Mouse (Mus musculus) heart, postnatal 25 days (tissue): ENCODE measurements around the gene Rhod. TPM values are rescaled to one million over a fixed set of nuclear protein-coding genes. Genes with fewer than 3 reads are reported as not detected.
"Not testable (repeated sequence)": the region's sequence is repeated elsewhere in the genome, so short reads cannot be mapped to it uniquely, and the experiment has no call there.

ENCODE experiments used
- DNase-seq: peaks from one replicate; pipeline ENCODE4 v3.0.0; 2022; ENCODE audit warnings: low spot score
- intact Hi-C: fragments of 180-260 bp; cut with DNase I; formaldehyde crosslinking; loops from one replicate; pipeline ENCODE4 v1.15.1; 2025
- total RNA-seq, 2 experiments: library from RNA; stranded (reverse); gene quantifications; 2 replicates each; pipeline ENCODE4 v1.2.3; 2021

Gene Rhod
- total RNA-seq: 1 to 10 TPM; 4.6 to 6.4 TPM

- DNase-seq: no peak
- intact Hi-C loops: no loop called here
Observed at GRCm38 (mm10) chr19:4439161-4439801, at the start of gene Rhod. Gene Rhod (minus strand): TSS chr19:4439432.

DNA sequence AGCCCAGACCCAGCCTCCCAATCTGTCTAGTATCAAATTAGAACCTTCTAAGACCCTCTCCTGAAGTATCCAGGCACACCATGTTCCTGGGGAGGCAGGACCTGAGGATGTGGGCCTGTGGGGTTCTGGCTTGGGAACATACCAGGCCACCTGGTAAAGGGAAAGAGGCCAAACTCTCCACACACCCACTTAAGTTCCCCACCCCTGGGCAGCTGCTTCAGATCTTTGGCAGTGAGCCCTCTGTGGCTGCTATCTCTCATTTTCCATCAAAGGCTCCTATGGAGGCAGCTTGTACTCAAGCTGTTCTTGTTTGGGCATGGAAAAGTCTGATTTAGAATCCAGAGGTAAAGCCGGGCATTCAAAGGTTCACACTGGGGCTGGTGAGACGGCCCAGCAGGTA lies 48.6 kb upstream of the Rhod start:
- intact Hi-C loops: no loop called here
- DNase-seq: no peak

- intact Hi-C loops: no loop called here
- DNase-seq: no peak
Observed at GRCm38 (mm10) chr19:4485006-4485405, 45.8 kb upstream of the Rhod start.

DNA sequence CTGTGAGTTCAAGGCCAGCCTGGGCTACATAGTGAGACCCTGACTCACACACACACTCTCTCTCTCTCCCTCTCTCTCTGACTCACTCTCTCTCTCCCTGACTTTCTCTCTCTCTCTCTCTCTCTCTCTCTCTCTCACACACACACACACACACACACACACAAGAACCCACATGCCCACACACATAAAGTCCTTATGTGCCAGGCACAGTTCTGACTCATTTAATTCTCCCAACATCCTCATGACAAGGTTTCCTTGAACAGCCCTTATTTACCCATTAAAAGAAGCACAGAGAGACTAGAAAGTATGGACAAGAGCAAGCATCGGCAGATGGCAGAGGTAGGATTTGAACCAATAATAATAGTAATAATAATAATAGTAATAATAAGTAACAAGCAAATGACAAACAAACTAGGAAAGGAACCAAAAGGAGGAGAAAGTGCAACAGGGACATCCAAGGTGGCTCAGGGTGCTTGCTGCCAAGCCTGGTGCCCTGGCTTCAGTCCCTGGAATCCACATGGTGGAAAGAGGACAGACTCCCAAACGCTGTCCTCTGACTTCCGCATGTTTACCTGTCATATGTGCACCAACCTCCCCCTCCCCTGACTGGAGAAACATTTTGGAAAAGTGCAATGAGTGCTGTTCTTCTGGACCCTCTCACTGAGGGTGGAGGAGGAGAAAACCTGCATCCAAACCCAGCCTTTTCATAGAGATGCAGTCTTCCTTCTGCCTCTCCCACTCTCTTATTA lies 43.1 kb upstream of the Rhod start:
- no peak for DNase-seq
- intact Hi-C loops: no loop called here

GRCm38 (mm10) chr19:4481326-4481725 lies 42.1 kb upstream of the Rhod start:
- intact Hi-C loops: no loop called here
- no peak for DNase-seq

- intact Hi-C loops: no loop called here
- no peak for DNase-seq
Observed at GRCm38 (mm10) chr19:4480041-4480440, 40.8 kb upstream of the Rhod start.

GRCm38 (mm10) chr19:4478190-4478516 lies 38.9 kb upstream of the Rhod start:
- intact Hi-C loops: no loop called here
- DNase-seq: no peak

DNA sequence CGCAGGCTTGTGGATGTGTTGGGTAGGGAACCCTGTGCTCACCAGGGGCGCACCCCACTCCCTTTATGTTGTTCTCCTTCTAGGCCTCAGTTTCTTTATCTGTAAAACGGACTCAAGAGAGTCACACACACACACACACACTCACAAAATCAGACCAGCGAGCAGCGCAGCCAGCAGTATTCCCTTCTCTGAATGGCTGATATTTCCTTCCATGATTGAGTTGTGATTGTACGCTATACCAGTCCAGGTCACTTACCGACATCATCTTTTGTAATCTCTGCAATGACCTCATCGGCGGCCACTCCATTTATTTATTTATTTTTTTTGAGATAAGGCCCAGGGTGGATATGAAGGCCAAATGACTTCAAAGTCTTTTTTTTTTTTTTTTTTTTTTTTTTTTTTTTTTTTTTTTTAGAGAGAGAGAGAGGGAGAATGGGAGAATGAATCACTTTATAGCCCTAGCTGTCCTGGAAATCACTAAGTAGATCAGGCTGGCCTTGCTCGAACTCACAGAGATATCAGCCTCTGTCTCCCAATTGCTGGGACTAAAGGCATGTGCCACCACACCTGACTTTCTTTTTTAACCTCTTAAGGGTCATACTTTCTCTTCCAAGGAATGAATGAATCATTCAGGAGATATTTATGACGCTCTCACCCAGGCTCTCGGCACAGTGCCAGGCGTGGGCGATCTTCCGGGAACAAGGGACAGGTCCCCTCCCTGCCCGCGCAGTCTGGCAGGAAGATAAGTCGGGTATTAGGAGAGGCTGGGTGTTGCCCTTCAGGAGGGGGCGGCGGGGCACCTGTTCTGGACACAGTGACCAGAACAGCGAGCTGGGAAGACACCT lies 38.3 kb upstream of the Rhod start, which contains the start of gene Syt12:
TSS of gene Syt12 (minus strand) at position 103 of the 845 bp plus-strand sequence.
- intact Hi-C loops: no loop called here
- DNase-seq: peak; percentile 14

- DNase-seq: no peak
- intact Hi-C loops: no loop called here
Observed at GRCm38 (mm10) chr19:4476601-4477257, 37.5 kb upstream of the Rhod start.

DNA sequence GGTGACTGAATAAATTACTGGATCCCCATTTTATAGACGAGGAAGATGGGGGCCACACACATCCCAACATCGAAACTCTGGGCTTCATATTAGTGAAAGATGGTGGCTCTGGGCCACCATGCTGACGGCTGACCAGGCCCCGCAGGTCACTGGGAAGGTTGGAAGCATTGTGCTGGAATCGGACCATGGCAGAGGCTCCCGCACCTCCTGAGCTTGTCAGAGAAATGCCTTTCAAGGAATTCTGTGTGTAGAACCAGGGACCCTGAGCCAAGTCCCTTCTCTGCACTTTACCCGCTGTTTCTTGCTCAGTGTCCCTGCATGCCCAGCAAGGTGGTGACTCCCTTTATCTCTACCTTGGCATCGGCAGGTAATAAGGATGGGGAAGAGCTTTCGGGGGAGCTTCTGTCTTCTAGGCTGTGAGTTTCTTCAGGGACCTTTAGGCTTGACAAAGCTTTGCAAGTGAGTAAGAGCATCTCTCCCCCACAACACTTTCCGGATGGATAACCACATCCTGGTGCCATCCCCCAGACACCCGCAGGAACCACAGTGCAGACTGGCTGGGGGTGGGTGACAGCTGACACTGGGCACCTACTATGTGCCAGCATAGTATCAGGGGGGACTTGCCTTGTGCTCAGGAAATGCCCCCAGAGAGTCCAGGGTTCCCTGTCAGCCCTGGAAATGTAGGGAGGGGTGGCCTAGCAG lies 36.1 kb upstream of the Rhod start:
- DNase-seq: no peak
- intact Hi-C loops: no loop called here

DNA sequence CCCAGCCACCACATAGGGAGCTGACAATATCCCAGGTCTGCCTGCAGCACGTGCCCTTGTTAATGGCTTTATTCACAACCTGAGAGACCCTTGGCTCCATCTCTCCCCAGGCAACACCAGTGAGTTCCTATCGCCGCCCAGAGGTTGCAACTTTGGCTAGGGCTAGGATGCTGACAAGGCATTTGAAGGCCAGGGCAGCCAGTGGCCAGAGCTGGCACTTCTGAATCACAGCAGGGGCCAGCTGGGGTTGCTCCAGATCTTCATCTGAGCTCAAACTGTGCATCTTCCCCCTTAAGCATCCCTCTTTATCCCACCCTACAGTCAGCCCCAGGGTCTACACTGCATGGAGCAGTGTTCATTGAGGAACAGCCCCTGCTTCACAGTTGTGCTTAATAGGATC lies 35.5 kb upstream of the Rhod start:
- no peak for DNase-seq
- intact Hi-C loops: no loop called here

- intact Hi-C loops: no loop called here
- DNase-seq: no peak
Observed at GRCm38 (mm10) chr19:4473549-4473948, 34.3 kb upstream of the Rhod start.

GRCm38 (mm10) chr19:4468363-4468762 lies 29.1 kb upstream of the Rhod start:
- intact Hi-C loops: no loop called here
- DNase-seq: no peak

- intact Hi-C loops: no loop called here
- no peak for DNase-seq
Observed at GRCm38 (mm10) chr19:4464666-4465065, 25.4 kb upstream of the Rhod start.

- intact Hi-C loops: no loop called here
- no peak for DNase-seq
Observed at GRCm38 (mm10) chr19:4461981-4462380, 22.7 kb upstream of the Rhod start.

GRCm38 (mm10) chr19:4456227-4456626 lies 17.0 kb upstream of the Rhod start:
- DNase-seq: no peak
- intact Hi-C loops: no loop called here

DNA sequence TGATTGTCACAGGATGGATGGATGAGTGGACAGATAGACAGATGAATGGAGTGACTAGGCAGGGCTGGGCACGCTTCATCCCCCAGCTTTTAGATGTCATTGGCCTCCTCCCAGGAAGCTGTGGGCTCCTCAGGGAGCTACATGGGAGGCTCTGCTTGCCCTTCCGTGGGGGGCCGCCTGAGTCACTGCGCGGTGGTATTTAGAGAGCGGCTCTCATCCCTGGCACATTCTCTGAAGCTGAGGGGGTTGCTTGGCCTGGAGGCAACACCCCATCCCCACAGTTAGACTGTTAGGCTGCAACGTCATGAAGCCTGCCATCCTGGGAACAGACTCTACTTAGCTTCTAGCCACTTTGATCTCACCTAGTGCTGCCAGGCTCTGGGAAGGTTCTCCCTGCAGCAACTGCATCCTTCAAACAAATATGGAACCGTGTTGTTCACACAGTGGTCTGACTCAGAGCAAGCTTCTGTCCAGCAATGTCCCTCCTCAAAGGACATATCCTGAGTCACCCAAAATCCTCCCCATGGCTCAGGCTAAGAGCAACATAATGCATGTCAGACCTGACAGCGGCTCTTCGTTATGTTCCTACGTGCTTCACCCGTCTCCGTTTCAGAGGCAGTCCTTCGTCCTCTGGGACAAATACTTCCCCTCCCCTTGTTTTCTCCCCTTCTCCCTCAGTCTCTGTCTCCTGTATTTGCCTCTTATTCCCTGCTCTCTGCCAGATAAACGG lies 16.0 kb upstream of the Rhod start:
- no peak for DNase-seq
- intact Hi-C loops: no loop called here

DNA sequence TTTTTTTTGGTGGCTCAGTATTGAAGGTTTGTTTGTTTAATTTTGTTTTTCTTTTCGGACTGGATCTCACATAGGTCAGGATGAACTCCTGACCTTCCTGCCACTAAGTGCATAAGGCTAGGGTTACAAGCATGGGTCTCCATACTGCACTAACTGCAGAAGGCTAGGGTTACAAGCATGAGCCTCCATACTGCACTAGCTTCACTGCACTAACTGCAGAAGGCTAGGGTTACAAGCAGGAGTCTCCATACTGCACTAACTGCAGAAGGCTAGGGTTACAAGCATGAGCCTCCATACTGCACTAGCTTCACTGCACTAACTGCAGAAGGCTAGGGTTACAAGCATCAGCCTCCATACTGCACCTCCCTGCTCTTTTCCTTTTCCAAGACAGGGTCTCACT lies 14.8 kb upstream of the Rhod start:
- DNase-seq, intact Hi-C loops: not testable (repeated sequence)

DNA sequence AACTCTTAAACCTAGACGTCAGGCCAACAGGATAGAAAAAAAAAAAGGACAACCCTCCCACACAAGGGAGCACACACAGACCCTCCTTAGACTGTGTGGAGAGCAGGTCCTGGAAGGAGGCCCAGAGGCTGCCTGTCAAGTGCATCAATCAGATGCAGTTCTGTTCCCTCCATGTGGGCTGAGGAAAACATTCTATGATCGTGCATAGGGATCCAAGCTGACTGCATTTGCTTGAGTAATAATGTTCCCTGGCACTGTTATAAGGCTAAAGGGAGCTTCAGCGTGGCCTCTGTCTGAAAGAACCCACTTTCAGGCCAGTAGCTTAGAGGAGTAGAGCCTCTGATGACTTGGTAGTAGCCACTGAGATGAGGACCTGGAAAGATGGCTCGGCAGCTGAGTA lies 13.3 kb upstream of the Rhod start:
- DNase-seq: no peak
- intact Hi-C loops: no loop called here
